Mouse (Mus musculus) thymus, postnatal 0 days (tissue): Measurements from ENCODE around the gene Myo1d. TPM values are rescaled to one million over a fixed set of nuclear protein-coding genes. Genes with fewer than 3 reads are reported as not detected.

Source experiments
- DNase-seq: peaks from one replicate; pipeline ENCODE4 v3.0.0-alpha.2; 2015; ENCODE audit warnings: low spot score
- polyA plus RNA-seq: library from polyadenylated mRNA; unstranded; fragments of >200 nt; fragmentation: Nextera tagmentation; extraction: Ambion mirVana; gene quantifications from 2 replicates; pipeline ENCODE4 v1.2.1, GENCODE M21; 2015

Myo1d gene
- polyA plus RNA-seq, result 2.5 and 2.8 TPM in 2 replicates

GRCm38 (mm10) chr11:80779527-80780344, at the start of gene Myo1d:
Gene Myo1d (minus strand): TSS chr11:80780025.
- DNase-seq, result peak; percentile 87

GRCm38 (mm10) chr11:80821794-80822193, 42.0 kb upstream of the Myo1d start:
- no peak for DNase-seq

- DNase-seq, result no peak
These were observed 41.5 kb upstream of the Myo1d start for GRCm38 (mm10) chr11:80821296-80821695.

GRCm38 (mm10) chr11:80820085-80820484, 40.3 kb upstream of the Myo1d start:
- DNase-seq, result no peak

GRCm38 (mm10) chr11:80818060-80818697, 38.4 kb upstream of the Myo1d start:
- DNase-seq, result peak; percentile 47

GRCm38 (mm10) chr11:80815354-80815753, 35.5 kb upstream of the Myo1d start:
- no peak for DNase-seq

GRCm38 (mm10) chr11:80811156-80811555, 31.3 kb upstream of the Myo1d start:
- no peak for DNase-seq

GRCm38 (mm10) chr11:80809993-80810821, 30.4 kb upstream of the Myo1d start, which contains the start of gene Tmem98:
Gene Tmem98 (plus strand): TSS chr11:80810175.
- DNase-seq, result no peak

GRCm38 (mm10) chr11:80809666-80809992, 29.8 kb upstream of the Myo1d start:
- DNase-seq, result no peak

- no peak for DNase-seq
These were observed 28.8 kb upstream of the Myo1d start for GRCm38 (mm10) chr11:80808551-80809070.

- DNase-seq, result no peak
These were observed 22.9 kb upstream of the Myo1d start for GRCm38 (mm10) chr11:80802706-80803105.

GRCm38 (mm10) chr11:80799979-80800378, 20.2 kb upstream of the Myo1d start:
- DNase-seq, result no peak

- DNase-seq, result no peak
These were observed 15.6 kb upstream of the Myo1d start for GRCm38 (mm10) chr11:80795431-80795830.

GRCm38 (mm10) chr11:80794290-80794689, 14.5 kb upstream of the Myo1d start:
- no peak for DNase-seq

GRCm38 (mm10) chr11:80793386-80793785, 13.6 kb upstream of the Myo1d start:
- DNase-seq, result no peak

GRCm38 (mm10) chr11:80791677-80792432, 12.0 kb upstream of the Myo1d start:
- no peak for DNase-seq

GRCm38 (mm10) chr11:80790413-80790812, 10.6 kb upstream of the Myo1d start:
- DNase-seq, result no peak

GRCm38 (mm10) chr11:80789647-80790240, 9.9 kb upstream of the Myo1d start:
- DNase-seq, result no peak

- DNase-seq, result no peak
These were observed 5.8 kb upstream of the Myo1d start for GRCm38 (mm10) chr11:80785672-80786071.

GRCm38 (mm10) chr11:80784294-80784743, 4.5 kb upstream of the Myo1d start:
- DNase-seq, result no peak
